11 mouse cellular contexts compared by ENCODE assay signal in the genomic region with DNA sequence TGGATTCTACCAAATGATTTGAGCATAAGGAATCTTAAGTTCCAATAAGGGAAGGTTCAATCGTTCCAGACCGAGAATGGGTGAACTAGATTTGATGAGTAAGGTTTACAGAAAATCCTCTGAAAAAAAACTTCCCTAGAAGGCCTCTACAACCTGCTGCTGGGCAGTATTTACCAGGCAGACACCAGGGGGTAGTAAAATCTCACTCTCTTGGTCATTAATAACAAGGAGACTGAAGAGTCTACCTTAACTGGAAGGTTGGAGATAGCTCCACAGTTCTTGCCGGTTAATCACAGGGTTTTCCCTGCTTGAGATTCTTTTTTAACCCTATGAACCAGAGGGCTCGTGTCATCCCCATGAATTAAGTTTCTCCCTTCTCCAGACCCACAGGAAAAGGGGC. TPM values are rescaled to one million over a fixed set of nuclear protein-coding genes. Genes with fewer than 3 reads are reported as not detected.
A peak's percentile ranks its signal among the peaks of the same experiment; 100 is the strongest.
DNase-seq lines count a peak whose midpoint lies in the region; ATAC-seq and TF ChIP-seq lines count a peak whose summit lies in the region.
"Had no signal": no experiment of that assay in that cellular context is flagged by ENCODE, and none has a peak within 500 bp of the region (broad histone marks: within the 10 kb centered on the region; RNA-seq: fewer than 3 reads in every experiment).

No protein-coding gene starts in this region.

- peaks cover 9% of the 10 kb centered on the region; the same call in 1 of the 2 replicates for H3K36me3 ChIP-seq in liver, embryonic 12.5 days
- H3K36me3 ChIP-seq in embryonic facial prominence, embryonic 13.5 days: peaks cover 16% of the 10 kb centered on the region
- peaks cover 12% of the 10 kb centered on the region; the same call in 1 of the 2 replicates for H3K36me3 ChIP-seq in midbrain, embryonic 14.5 days (ENCODE audit: control insufficient read depth, insufficient read depth, low read length)

- H3K9ac ChIP-seq in liver, embryonic 12.5 days: peak overlapping the region; percentile 79; the same call in 1 of the 2 replicates
- H3K9ac ChIP-seq in embryonic facial prominence, embryonic 13.5 days: no peak overlapping the region
- no peak overlapping the region for H3K9ac ChIP-seq in midbrain, embryonic 14.5 days (replicated peaks; ENCODE audit: low read length)

- no peaks in the 10 kb centered on the region for H3K9me3 ChIP-seq in liver, embryonic 12.5 days (replicated peaks)
- H3K9me3 ChIP-seq in embryonic facial prominence, embryonic 13.5 days: no peaks in the 10 kb centered on the region
- no peaks in the 10 kb centered on the region for H3K9me3 ChIP-seq in midbrain, embryonic 14.5 days (ENCODE audit: control insufficient read depth, low read length)
- H3K9me3 ChIP-seq: megakaryocyte, embryonic 14.5 days had no signal

- H3K4me1 ChIP-seq in liver, embryonic 12.5 days: peaks cover 49% of the 10 kb centered on the region
- H3K4me1 ChIP-seq in embryonic facial prominence, embryonic 13.5 days: peaks cover 29% of the 10 kb centered on the region
- peaks cover 20% of the 10 kb centered on the region for H3K4me1 ChIP-seq in midbrain, embryonic 14.5 days (ENCODE audit: control insufficient read depth, insufficient read depth, low read length)

- H3K27ac ChIP-seq in gastrocnemius, adult 2 months: no peak overlapping the region
- H3K27ac ChIP-seq in liver, embryonic 12.5 days: no peak overlapping the region
- H3K27ac ChIP-seq in embryonic facial prominence, embryonic 13.5 days: peak overlapping the region; percentile 98; the same call in 1 of the 2 replicates
- H3K27ac ChIP-seq in midbrain, embryonic 14.5 days (replicated peaks; ENCODE audit: low read depth, low read length): no peak overlapping the region

- intact Hi-C loops in gastrocnemius, adult 2 months (cut with DNase I): no loop called here
- intact Hi-C loops in left cerebral cortex, postnatal 14 days (cut with DNase I): no loop called here

- no peak overlapping the region for H3K4me3 ChIP-seq in gastrocnemius, adult 2 months
- H3K4me3 ChIP-seq in liver, embryonic 12.5 days: no peak overlapping the region
- H3K4me3 ChIP-seq in embryonic facial prominence, embryonic 13.5 days: no peak overlapping the region
- H3K4me3 ChIP-seq in midbrain, embryonic 14.5 days (replicated peaks; ENCODE audit: low read depth, low read length): no peak overlapping the region

- no peak overlapping the region for H3K4me2 ChIP-seq in liver, embryonic 12.5 days
- peak overlapping the region; percentile 84; the same call in 1 of the 2 replicates for H3K4me2 ChIP-seq in embryonic facial prominence, embryonic 13.5 days
- H3K4me2 ChIP-seq in midbrain, embryonic 14.5 days (ENCODE audit: low read length): peak overlapping the region; percentile 83

- H3K27me3 ChIP-seq in liver, embryonic 12.5 days (replicated peaks): peaks cover 7% of the 10 kb centered on the region; the same call in 1 of the 2 replicates
- no peaks in the 10 kb centered on the region for H3K27me3 ChIP-seq in embryonic facial prominence, embryonic 13.5 days
- no peaks in the 10 kb centered on the region for H3K27me3 ChIP-seq in midbrain, embryonic 14.5 days (ENCODE audit: control insufficient read depth, insufficient read depth, low read length)

- WGBS in liver, embryonic 12.5 days (ENCODE audit: insufficient replicate concordance): 51% methylated on average over 4 of the region's 4 CpGs
- 58% methylated on average over 4 of the region's 4 CpGs for WGBS in embryonic facial prominence, embryonic 13.5 days
- 65% methylated on average over 4 of the region's 4 CpGs for WGBS in midbrain, embryonic 14.5 days

- peak; percentile 22 for TF ChIP-seq CTCF in gastrocnemius, adult 2 months (IDR thresholded peaks at IDR 0.05)

- no peak for DNase-seq in gastrocnemius, adult 2 months
- DNase-seq in gastrocnemius, adult 8-10 months (ENCODE audit: low spot score in 2 of 2): no peak
- no peak for DNase-seq in liver
- DNase-seq in midbrain, embryonic 14.5 days: peak; percentile 29
- no peak for DNase-seq in left cerebral cortex, postnatal 14 days (ENCODE audit: low spot score in 2 of 2)
- DNase-seq in embryo, embryonic 10 days (ENCODE audit: low spot score): no peak

- no peak for ATAC-seq in liver, embryonic 12.5 days
- ATAC-seq in embryonic facial prominence, embryonic 13.5 days (ENCODE audit: insufficient number of reproducible peaks, insufficient read depth, low FRiP score, low TSS enrichment, low read depth): no peak
- ATAC-seq in midbrain, embryonic 14.5 days (ENCODE audit: low FRiP score, low TSS enrichment): no peak

RNA-seq across cellular contexts. Expression of a gene that starts 1.3 kb away (rescaled TPM):
- total RNA-seq in gastrocnemius, adult 2 months (2021): 10 to 100 TPM in 1 of 2 experiments, 1 to 10 TPM in 1; 9.6 to 14.1 TPM
- total RNA-seq in gastrocnemius, adult 8-10 months (2022): 1 to 10 TPM; 5.7 to 9.4 (median 6.2) TPM
- polyA plus RNA-seq in liver, embryonic 12.5 days (2016; fragmentation: Nextera tagmentation; extraction: Ambion mirVana): 34.8 and 40.1 TPM in 2 replicates
- polyA plus RNA-seq in embryonic facial prominence, embryonic 13.5 days (2015; fragmentation: Nextera tagmentation; extraction: Ambion mirVana): 165 and 167 TPM in 2 replicates
- polyA plus RNA-seq in midbrain, embryonic 14.5 days (2014; fragmentation: Nextera tagmentation; extraction: Ambion mirVana): 72.8 and 75.8 TPM in 2 replicates
- 10 to 100 TPM; 31.9 to 35.2 TPM for total RNA-seq in left cerebral cortex, postnatal 14 days (2021)

RNA-seq across cellular contexts. Expression of a gene that starts 32.2 kb away (rescaled TPM):
- 1 to 10 TPM in 1 of 2 experiments, under 1 TPM in 1; 0.46 to 2.6 TPM for total RNA-seq in gastrocnemius, adult 2 months (2021)
- total RNA-seq in gastrocnemius, adult 8-10 months (2022): 1 to 10 TPM in 3 of 4 experiments, under 1 TPM in 1; 0.60 to 1.4 (median 1.2) TPM
- 0.32 and 0.39 TPM in 2 replicates for polyA plus RNA-seq in liver, embryonic 12.5 days (2016; fragmentation: Nextera tagmentation; extraction: Ambion mirVana)
- polyA plus RNA-seq in embryonic facial prominence, embryonic 13.5 days (2015; fragmentation: Nextera tagmentation; extraction: Ambion mirVana): 0.44 and 1.1 TPM in 2 replicates
- 0.37 and 0.39 TPM in 2 replicates for polyA plus RNA-seq in midbrain, embryonic 14.5 days (2014; fragmentation: Nextera tagmentation; extraction: Ambion mirVana)
- under 1 TPM; 0.36 to 0.77 TPM for total RNA-seq in left cerebral cortex, postnatal 14 days (2021)

RNA-seq across cellular contexts. Expression of a gene that starts 37.3 kb away (rescaled TPM):
- 10 to 100 TPM; 13.5 to 13.8 TPM for total RNA-seq in gastrocnemius, adult 2 months (2021)
- 10 to 100 TPM in 3 of 4 experiments, 1 to 10 TPM in 1; 9.9 to 14.0 (median 13.0) TPM for total RNA-seq in gastrocnemius, adult 8-10 months (2022)
- polyA plus RNA-seq in liver, embryonic 12.5 days (2016; fragmentation: Nextera tagmentation; extraction: Ambion mirVana): 15.3 and 15.8 TPM in 2 replicates
- polyA plus RNA-seq in embryonic facial prominence, embryonic 13.5 days (2015; fragmentation: Nextera tagmentation; extraction: Ambion mirVana): 31.1 and 36.0 TPM in 2 replicates
- 41.6 and 46.9 TPM in 2 replicates for polyA plus RNA-seq in midbrain, embryonic 14.5 days (2014; fragmentation: Nextera tagmentation; extraction: Ambion mirVana)
- 10 to 100 TPM; 29.5 to 33.6 TPM for total RNA-seq in left cerebral cortex, postnatal 14 days (2021)

RNA-seq across cellular contexts. Expression of a gene that starts 59.0 kb away (rescaled TPM):
- not detected for total RNA-seq in gastrocnemius, adult 2 months (2021)
- total RNA-seq in gastrocnemius, adult 8-10 months (2022): not detected
- not detected in 2 replicates for polyA plus RNA-seq in liver, embryonic 12.5 days (2016; fragmentation: Nextera tagmentation; extraction: Ambion mirVana)
- not detected in 2 replicates for polyA plus RNA-seq in embryonic facial prominence, embryonic 13.5 days (2015; fragmentation: Nextera tagmentation; extraction: Ambion mirVana)
- not detected in 2 replicates for polyA plus RNA-seq in midbrain, embryonic 14.5 days (2014; fragmentation: Nextera tagmentation; extraction: Ambion mirVana)
- not detected for total RNA-seq in left cerebral cortex, postnatal 14 days (2021)
- total RNA-seq: layer of hippocampus, postnatal 25 days had no signal
- polyA plus RNA-seq: heart, embryonic 14.5 days had no signal
